Mouse (Mus musculus) C2C12 (cell line): ENCODE data around the gene Olfr658. TPM values are rescaled to one million over a fixed set of nuclear protein-coding genes. Genes with fewer than 3 reads are reported as not detected.

Experiments
- H3K27me3 ChIP-seq: one replicate; pipeline ENCODE4 v1.6.1; 2011; ENCODE audit not compliant: control insufficient read depth, insufficient read depth, insufficient read length
- H3K36me3 ChIP-seq: one replicate; pipeline ENCODE4 v1.6.1; 2011; ENCODE audit not compliant: control insufficient read depth, insufficient read depth
- H3K4me3 ChIP-seq: one replicate; pipeline ENCODE4 v1.5.1; 2011; ENCODE audit warnings: mild to moderate bottlenecking, control low read depth; ENCODE audit not compliant: poor library complexity, insufficient read depth, severe bottlenecking
- H3K79me2 ChIP-seq: one replicate; pipeline ENCODE4 v1.6.1; 2011; ENCODE audit not compliant: control insufficient read depth, insufficient read depth
- H3K79me3 ChIP-seq: one replicate; pipeline ENCODE4 v1.6.1; 2011; ENCODE audit warnings: low read depth, control low read depth
- H3ac ChIP-seq: one replicate; pipeline ENCODE3; 2011; ENCODE audit warnings: low read depth; ENCODE audit not compliant: control insufficient read depth, insufficient read length
- CEBPB ChIP-seq: IDR thresholded peaks from one replicate; pipeline ENCODE4 v1.6.1; 2011; ENCODE audit warnings: low read depth, mild to moderate bottlenecking, control low read depth, moderate library complexity
- CTCF ChIP-seq: IDR thresholded peaks from one replicate; pipeline ENCODE4 v1.5.1; 2011; ENCODE audit not compliant: control insufficient read depth, insufficient read depth, insufficient read length
- FOSL1 ChIP-seq: IDR thresholded peaks from one replicate; pipeline ENCODE4 v1.8.0; 2011; ENCODE audit warnings: mild to moderate bottlenecking, low read length; ENCODE audit not compliant: poor library complexity, insufficient read depth, severe bottlenecking
- MAX ChIP-seq: IDR thresholded peaks from one replicate; pipeline ENCODE4 v1.6.1; 2011; ENCODE audit warnings: mild to moderate bottlenecking, control low read depth
- MYOD1 ChIP-seq: IDR thresholded peaks from one replicate; pipeline ENCODE4 v1.6.1; 2011; ENCODE audit warnings: low read depth; ENCODE audit not compliant: control insufficient read depth, insufficient read length
- MYOG ChIP-seq: IDR thresholded peaks from one replicate; pipeline ENCODE4 v1.6.1; 2011; ENCODE audit not compliant: control insufficient read depth, insufficient read length; ENCODE audit errors: extremely low read depth
- USF1 ChIP-seq: IDR thresholded peaks from one replicate; pipeline ENCODE4 v1.6.1; 2011; ENCODE audit warnings: low read depth, mild to moderate bottlenecking, control low read depth, moderate library complexity
- long read RNA-seq, 2 experiments: library from polyadenylated mRNA; unstranded; transcript quantifications; one replicate each; pipeline ENCODE4 v2.0.0; 2019 to 2020
- polyA plus RNA-seq: library from polyadenylated mRNA; unstranded; fragments of >200 nt; fragmentation: generic; extraction: Trizol; gene quantifications from one replicate; pipeline ENCODE4 v1.2.1, GENCODE M21; 2012; ENCODE audit warnings: missing spikeins

Gene Olfr658
- not detected for polyA plus RNA-seq
- long read RNA-seq, experiment 1: 0 reads
- long read RNA-seq, experiment 2: 0 reads

GRCm38 (mm10) chr7:104646841-104647482 is at the start of gene Olfr658:
Gene Olfr658, minus strand, starts transcription at chr7:104647305.
- H3K36me3 ChIP-seq: no peaks in the 10 kb centered on the region
- no peaks in the 10 kb centered on the region for H3K79me3 ChIP-seq
- no peaks in the 10 kb centered on the region for H3K27me3 ChIP-seq
- TF ChIP-seq MYOD1: no peak
- TF ChIP-seq MYOG: no peak
- TF ChIP-seq FOSL1: no peak
- TF ChIP-seq CEBPB: no peak
- TF ChIP-seq MAX: no peak
- no peak for TF ChIP-seq USF1
- TF ChIP-seq CTCF: no peak
- no peaks in the 10 kb centered on the region for H3K79me2 ChIP-seq
- no peak within 1 kb of the TSS for H3ac ChIP-seq
- no peak within 1 kb of the TSS for H3K4me3 ChIP-seq

GRCm38 (mm10) chr7:104686201-104686600 is 39.1 kb upstream of the Olfr658 start, which contains the start of gene Olfr661:
Gene Olfr661, plus strand, starts transcription at chr7:104686501.
- H3K4me3 ChIP-seq: no peak within 1 kb of the TSS
- no peaks in the 10 kb centered on the region for H3K79me2 ChIP-seq
- H3K27me3 ChIP-seq: no peaks in the 10 kb centered on the region
- no peaks in the 10 kb centered on the region for H3K36me3 ChIP-seq
- no peaks in the 10 kb centered on the region for H3K79me3 ChIP-seq
- no peak within 1 kb of the TSS for H3ac ChIP-seq
- TF ChIP-seq USF1 (no peak), MYOD1 (no peak), CTCF (no peak), MAX (no peak), FOSL1 (no peak), MYOG (no peak), CEBPB (no peak)

GRCm38 (mm10) chr7:104666453-104666852 is 19.3 kb upstream of the Olfr658 start, which contains the start of gene Olfr659:
Gene Olfr659, plus strand, starts transcription at chr7:104666753.
- Histone ChIP-seq H3K27me3 (no peaks in the 10 kb centered on the region), H3K79me3 (no peaks in the 10 kb centered on the region), H3K4me3 (no peak within 1 kb of the TSS), H3K36me3 (no peaks in the 10 kb centered on the region), H3ac (no peak within 1 kb of the TSS), H3K79me2 (no peaks in the 10 kb centered on the region)
- no peak for TF ChIP-seq CTCF
- TF ChIP-seq FOSL1: no peak
- TF ChIP-seq MAX: no peak
- TF ChIP-seq USF1: no peak
- TF ChIP-seq MYOD1: no peak
- no peak for TF ChIP-seq MYOG
- no peak for TF ChIP-seq CEBPB

GRCm38 (mm10) chr7:104624494-104624893 is 22.6 kb downstream of the Olfr658 start, which contains the start of gene Olfr657:
Gene Olfr657, plus strand, starts transcription at chr7:104624794.
- no peaks in the 10 kb centered on the region for H3K79me3 ChIP-seq

DNA sequence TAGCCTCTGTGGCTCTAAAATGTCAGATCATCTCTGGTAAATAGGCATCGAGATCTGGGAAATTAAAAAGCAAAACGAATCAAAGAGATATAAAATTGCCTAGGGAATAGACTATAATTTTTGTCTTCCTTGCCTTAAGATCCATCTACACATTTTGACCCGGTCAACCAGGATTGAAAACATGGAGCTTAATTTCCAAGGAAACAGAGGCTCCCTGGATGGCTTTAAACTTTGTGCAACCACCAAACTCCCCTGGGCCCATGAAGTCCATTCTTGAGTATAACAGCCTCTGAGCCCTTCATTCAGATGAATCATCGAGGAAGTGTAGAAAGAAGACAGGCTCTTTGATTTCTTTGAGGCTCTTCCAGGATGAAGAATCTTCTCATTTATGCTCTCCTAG is 33.5 kb downstream of the Olfr658 start, which contains the start of gene Olfr656:
Olfr656 (plus strand) TSS at position 301 of the 400 bp plus-strand sequence.
- Histone ChIP-seq H3ac (no peak within 1 kb of the TSS), H3K79me2 (no peaks in the 10 kb centered on the region), H3K79me3 (no peaks in the 10 kb centered on the region), H3K4me3 (no peak within 1 kb of the TSS), H3K36me3 (no peaks in the 10 kb centered on the region), H3K27me3 (no peaks in the 10 kb centered on the region)
- TF ChIP-seq CTCF (no peak), CEBPB (no peak)

More at GRCm38 (mm10) chr7:104624494-104624893, 22.6 kb downstream of the Olfr658 start, which contains the start of gene Olfr657:
- Histone ChIP-seq H3K27me3 (no peaks in the 10 kb centered on the region), H3K36me3 (no peaks in the 10 kb centered on the region), H3K4me3 (no peak within 1 kb of the TSS), H3ac (no peak within 1 kb of the TSS), H3K79me2 (no peaks in the 10 kb centered on the region)
- TF ChIP-seq CEBPB: no peak
- no peak for TF ChIP-seq MYOG
- no peak for TF ChIP-seq MAX
- TF ChIP-seq MYOD1: no peak
- TF ChIP-seq CTCF: no peak
- no peak for TF ChIP-seq FOSL1
- TF ChIP-seq USF1: no peak

GRCm38 (mm10) chr7:104604727-104605126 is 42.4 kb downstream of the Olfr658 start:
- H3K36me3 ChIP-seq: no peaks in the 10 kb centered on the region
- no peaks in the 10 kb centered on the region for H3K79me3 ChIP-seq
- H3K79me2 ChIP-seq: no peaks in the 10 kb centered on the region
- no peak overlapping the region for H3ac ChIP-seq
- no peak overlapping the region for H3K4me3 ChIP-seq
- no peaks in the 10 kb centered on the region for H3K27me3 ChIP-seq
- TF ChIP-seq CTCF (no peak), USF1 (no peak), MYOD1 (no peak), FOSL1 (no peak), MYOG (no peak), CEBPB (no peak), MAX (no peak)
